Mouse (Mus musculus): ENCODE data around the gene Pid1. TPM values are rescaled to one million over a fixed set of nuclear protein-coding genes. Genes with fewer than 3 reads are reported as not detected.
A peak's percentile ranks its signal among the peaks of the same experiment; 100 is the strongest.

The Pid1 gene
- polyA plus RNA-seq, 1 experiment from 2014 or later = 31.9 TPM

GRCm38 (mm10) chr1:84199890-84200289 lies 164.1 kb downstream of the Pid1 start:
- 60% methylated on average over 2 of the region's 2 CpGs for WGBS
- Histone ChIP-seq H3K36me3 (ENCODE audit: control insufficient read depth, insufficient read depth, low read length) (no peaks in the 10 kb centered on the region), H3K4me3 (ENCODE audit: low read depth, low read length) (no peak overlapping the region), H3K27me3 (ENCODE audit: control insufficient read depth, insufficient read depth, low read length) (no peaks in the 10 kb centered on the region), H3K4me1 (replicated peaks; ENCODE audit: control insufficient read depth, insufficient read depth, low read length) (no peaks in the 10 kb centered on the region), H3K9ac (ENCODE audit: low read length) (no peak overlapping the region), H3K27ac (ENCODE audit: low read depth, low read length) (no peak overlapping the region), H3K9me3 (ENCODE audit: control insufficient read depth, low read length) (no peaks in the 10 kb centered on the region), H3K4me2 (ENCODE audit: low read depth, low read length, severe bottlenecking) (no peak overlapping the region)
- ATAC-seq (replicated peaks; ENCODE audit: low FRiP score) = no peak
- no peak for DNase-seq (ENCODE audit: low spot score)

DNA sequence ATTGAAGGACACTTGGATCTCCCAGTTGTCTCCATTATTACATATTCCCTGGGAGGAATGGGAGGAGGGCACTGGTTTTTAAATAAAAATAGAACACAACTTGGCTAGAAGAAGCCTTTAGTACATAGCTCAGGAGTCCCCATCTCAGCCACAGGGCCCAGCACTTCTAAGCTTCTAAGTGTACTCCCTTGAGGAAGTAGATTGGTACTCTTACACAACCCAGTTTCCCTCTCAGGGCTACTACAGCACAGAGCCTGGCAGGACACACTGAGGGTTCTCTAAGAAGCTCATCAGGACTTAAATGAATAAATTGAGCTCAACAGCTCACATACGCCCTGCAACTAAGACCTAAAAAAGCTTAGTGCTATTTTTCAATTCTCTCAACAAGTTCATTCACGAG lies 165.1 kb downstream of the Pid1 start:
- H3K4me2 ChIP-seq (ENCODE audit: low read depth, low read length, severe bottlenecking) = no peak overlapping the region
- ATAC-seq (replicated peaks; ENCODE audit: low FRiP score) = no peak
- DNase-seq (ENCODE audit: low spot score) = no peak
- H3K27ac ChIP-seq (ENCODE audit: low read depth, low read length) = no peak overlapping the region
- WGBS = 75% methylated on average over 2 of the region's 2 CpGs
- no peak overlapping the region for H3K4me3 ChIP-seq (ENCODE audit: low read depth, low read length)
- H3K9ac ChIP-seq (ENCODE audit: low read length) = no peak overlapping the region
- no peaks in the 10 kb centered on the region for H3K36me3 ChIP-seq (ENCODE audit: control insufficient read depth, insufficient read depth, low read length)
- no peaks in the 10 kb centered on the region for H3K4me1 ChIP-seq (replicated peaks; ENCODE audit: control insufficient read depth, insufficient read depth, low read length)
- H3K27me3 ChIP-seq (ENCODE audit: control insufficient read depth, insufficient read depth, low read length) = no peaks in the 10 kb centered on the region
- no peaks in the 10 kb centered on the region for H3K9me3 ChIP-seq (ENCODE audit: control insufficient read depth, low read length)

DNA sequence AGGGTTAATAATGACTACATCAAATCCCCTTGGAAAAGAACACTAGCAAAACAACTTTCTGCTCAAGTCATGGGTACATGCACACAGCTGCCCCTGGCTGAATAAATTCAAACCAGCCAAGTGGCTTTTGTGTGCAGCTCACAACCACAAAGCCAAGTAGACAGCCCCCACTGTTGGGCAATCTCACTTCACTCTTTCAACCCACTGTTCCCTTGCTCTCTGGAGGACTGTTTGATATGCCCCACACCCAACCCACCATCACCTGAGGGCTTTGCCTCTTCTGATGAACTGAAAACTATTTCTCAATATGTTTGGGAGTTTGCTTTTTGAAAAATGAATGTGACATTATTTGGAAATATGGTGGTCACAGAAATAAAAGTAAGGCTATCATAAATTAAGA lies 171.8 kb downstream of the Pid1 start:
- Histone ChIP-seq H3K4me2 (ENCODE audit: low read depth, low read length, severe bottlenecking) (no peak overlapping the region), H3K36me3 (ENCODE audit: control insufficient read depth, insufficient read depth, low read length) (no peaks in the 10 kb centered on the region), H3K4me3 (ENCODE audit: low read depth, low read length) (no peak overlapping the region), H3K27ac (ENCODE audit: low read depth, low read length) (no peak overlapping the region), H3K4me1 (replicated peaks; ENCODE audit: control insufficient read depth, insufficient read depth, low read length) (no peaks in the 10 kb centered on the region), H3K9me3 (ENCODE audit: control insufficient read depth, low read length) (no peaks in the 10 kb centered on the region), H3K27me3 (ENCODE audit: control insufficient read depth, insufficient read depth, low read length) (no peaks in the 10 kb centered on the region), H3K9ac (ENCODE audit: low read length) (no peak overlapping the region)
- DNase-seq (ENCODE audit: low spot score) (no peak), ATAC-seq (replicated peaks; ENCODE audit: low FRiP score) (no peak)

GRCm38 (mm10) chr1:84189446-84189845 lies 174.5 kb downstream of the Pid1 start:
- ATAC-seq (replicated peaks; ENCODE audit: low FRiP score) = no peak
- H3K9ac ChIP-seq (ENCODE audit: low read length) = no peak overlapping the region
- H3K36me3 ChIP-seq (ENCODE audit: control insufficient read depth, insufficient read depth, low read length) = no peaks in the 10 kb centered on the region
- no peak overlapping the region for H3K4me2 ChIP-seq (ENCODE audit: low read depth, low read length, severe bottlenecking)
- no peak overlapping the region for H3K27ac ChIP-seq (ENCODE audit: low read depth, low read length)
- H3K9me3 ChIP-seq (ENCODE audit: control insufficient read depth, low read length) = no peaks in the 10 kb centered on the region
- DNase-seq (ENCODE audit: low spot score) = no peak
- H3K27me3 ChIP-seq (ENCODE audit: control insufficient read depth, insufficient read depth, low read length) = no peaks in the 10 kb centered on the region
- H3K4me3 ChIP-seq (ENCODE audit: low read depth, low read length) = no peak overlapping the region
- H3K4me1 ChIP-seq (replicated peaks; ENCODE audit: control insufficient read depth, insufficient read depth, low read length) = no peaks in the 10 kb centered on the region
- WGBS = 88% methylated on average over 5 of the region's 5 CpGs

DNA sequence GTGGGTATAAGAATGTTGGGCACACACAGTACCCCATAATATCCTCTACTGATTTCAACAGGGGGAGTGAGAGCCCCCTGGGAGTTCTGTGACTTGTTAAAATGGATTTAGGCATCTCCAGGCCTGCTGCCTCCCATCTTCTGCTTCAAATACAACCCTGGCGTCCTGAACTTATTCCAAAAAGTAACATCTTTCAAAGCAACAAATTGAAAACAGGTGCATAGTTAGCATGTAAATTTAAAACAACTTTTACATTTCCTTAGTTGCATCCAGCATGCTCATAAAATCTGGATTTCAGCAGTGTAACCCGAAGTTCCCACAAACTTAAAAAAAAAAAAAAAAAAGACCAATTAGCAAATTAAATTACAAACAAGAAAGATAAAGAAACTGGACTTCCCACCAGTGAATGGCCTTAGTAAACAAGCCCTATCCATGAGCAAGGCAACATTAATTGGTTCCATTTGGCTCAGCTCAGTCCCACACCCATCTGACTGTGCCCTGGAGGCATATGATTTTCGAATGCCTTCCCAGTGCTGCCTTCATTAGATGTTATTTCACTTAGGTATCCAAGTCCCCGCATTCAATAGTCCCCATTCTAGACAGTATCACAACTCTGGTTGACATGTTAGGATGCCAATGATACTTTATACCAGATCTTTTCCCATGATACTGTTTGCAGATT lies 177.1 kb downstream of the Pid1 start:
- DNase-seq (ENCODE audit: low spot score) (no peak), ATAC-seq (replicated peaks; ENCODE audit: low FRiP score) (no peak)
- no peaks in the 10 kb centered on the region for H3K9me3 ChIP-seq (ENCODE audit: control insufficient read depth, low read length)
- no peaks in the 10 kb centered on the region for H3K27me3 ChIP-seq (ENCODE audit: control insufficient read depth, insufficient read depth, low read length)
- no peak overlapping the region for H3K27ac ChIP-seq (ENCODE audit: low read depth, low read length)
- no peaks in the 10 kb centered on the region for H3K4me1 ChIP-seq (replicated peaks; ENCODE audit: control insufficient read depth, insufficient read depth, low read length)
- H3K9ac ChIP-seq (ENCODE audit: low read length) = no peak overlapping the region
- no peak overlapping the region for H3K4me3 ChIP-seq (ENCODE audit: low read depth, low read length)
- no peak overlapping the region for H3K4me2 ChIP-seq (ENCODE audit: low read depth, low read length, severe bottlenecking)
- WGBS = 58% methylated on average over 4 of the region's 4 CpGs
- no peaks in the 10 kb centered on the region for H3K36me3 ChIP-seq (ENCODE audit: control insufficient read depth, insufficient read depth, low read length)

DNA sequence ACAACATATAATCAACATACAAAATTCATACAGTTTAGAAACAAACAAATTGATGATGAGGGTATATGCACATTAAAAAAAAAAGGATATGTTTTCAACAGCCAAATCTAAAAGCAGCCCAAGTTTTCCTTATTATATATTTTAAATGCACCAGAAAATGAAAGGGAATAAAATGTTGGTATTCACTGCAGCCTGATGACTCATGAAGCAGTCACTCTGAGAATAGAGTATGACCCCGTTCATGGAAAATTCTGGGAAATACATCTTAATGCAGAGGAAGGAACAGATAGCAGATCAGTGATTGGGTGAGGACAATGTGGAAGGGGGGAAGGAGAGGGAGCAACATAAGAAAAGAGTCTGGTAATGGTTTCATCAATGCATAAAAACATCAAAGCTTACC lies 186.3 kb downstream of the Pid1 start:
- Histone ChIP-seq H3K4me3 (ENCODE audit: low read depth, low read length) (no peak overlapping the region), H3K36me3 (ENCODE audit: control insufficient read depth, insufficient read depth, low read length) (no peaks in the 10 kb centered on the region), H3K27ac (ENCODE audit: low read depth, low read length) (no peak overlapping the region), H3K4me1 (replicated peaks; ENCODE audit: control insufficient read depth, insufficient read depth, low read length) (peaks cover 4% of the 10 kb centered on the region; the same call in 1 of the 2 replicates), H3K9me3 (ENCODE audit: control insufficient read depth, low read length) (no peaks in the 10 kb centered on the region), H3K27me3 (ENCODE audit: control insufficient read depth, insufficient read depth, low read length) (no peaks in the 10 kb centered on the region), H3K4me2 (ENCODE audit: low read depth, low read length, severe bottlenecking) (no peak overlapping the region), H3K9ac (ENCODE audit: low read length) (no peak overlapping the region)
- WGBS = 85% methylated on average over 1 of the region's 1 CpGs
- ATAC-seq (replicated peaks; ENCODE audit: low FRiP score) = no peak
- DNase-seq (ENCODE audit: low spot score) = no peak

- Histone ChIP-seq H3K4me2 (ENCODE audit: low read depth, low read length, severe bottlenecking) (no peak overlapping the region), H3K27ac (ENCODE audit: low read depth, low read length) (peak overlapping the region; percentile 46; the same call in 1 of the 2 replicates), H3K27me3 (ENCODE audit: control insufficient read depth, insufficient read depth, low read length) (no peaks in the 10 kb centered on the region), H3K9ac (ENCODE audit: low read length) (no peak overlapping the region), H3K36me3 (ENCODE audit: control insufficient read depth, insufficient read depth, low read length) (no peaks in the 10 kb centered on the region), H3K4me1 (replicated peaks; ENCODE audit: control insufficient read depth, insufficient read depth, low read length) (peaks cover 4% of the 10 kb centered on the region; the same call in 1 of the 2 replicates), H3K9me3 (ENCODE audit: control insufficient read depth, low read length) (no peaks in the 10 kb centered on the region), H3K4me3 (ENCODE audit: low read depth, low read length) (no peak overlapping the region)
- peak; percentile 53 for DNase-seq (ENCODE audit: low spot score)
- peak; percentile 87 for ATAC-seq (replicated peaks; ENCODE audit: low FRiP score)
- WGBS = 9% methylated on average over 2 of the region's 2 CpGs
Measured at GRCm38 (mm10) chr1:84177033-84177432, 186.9 kb downstream of the Pid1 start.

DNA sequence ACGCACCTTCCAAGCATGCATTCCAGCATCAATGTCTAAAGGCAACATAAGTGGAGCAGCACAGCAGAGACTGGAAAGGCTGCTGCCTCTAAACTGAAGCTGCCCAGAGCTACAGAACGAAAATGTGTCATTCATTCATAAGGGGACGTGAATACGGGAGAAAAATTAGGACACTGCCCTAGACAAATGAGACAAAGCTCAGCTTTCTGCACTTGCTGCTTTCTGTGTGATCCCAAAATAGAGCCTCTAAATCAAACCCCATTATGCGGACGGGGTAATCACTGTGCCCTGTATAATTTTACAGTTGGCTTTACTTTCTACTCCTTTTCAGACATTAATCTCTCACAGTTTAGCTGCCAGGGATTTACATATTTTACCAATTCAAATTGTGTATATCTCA lies 191.0 kb downstream of the Pid1 start:
- Histone ChIP-seq H3K9ac (ENCODE audit: low read length) (no peak overlapping the region), H3K4me1 (replicated peaks; ENCODE audit: control insufficient read depth, insufficient read depth, low read length) (peaks cover 4% of the 10 kb centered on the region; the same call in 1 of the 2 replicates), H3K4me3 (ENCODE audit: low read depth, low read length) (no peak overlapping the region), H3K9me3 (ENCODE audit: control insufficient read depth, low read length) (no peaks in the 10 kb centered on the region), H3K27ac (ENCODE audit: low read depth, low read length) (no peak overlapping the region), H3K36me3 (ENCODE audit: control insufficient read depth, insufficient read depth, low read length) (no peaks in the 10 kb centered on the region), H3K4me2 (ENCODE audit: low read depth, low read length, severe bottlenecking) (no peak overlapping the region), H3K27me3 (ENCODE audit: control insufficient read depth, insufficient read depth, low read length) (no peaks in the 10 kb centered on the region)
- no peak for ATAC-seq (replicated peaks; ENCODE audit: low FRiP score)
- DNase-seq (ENCODE audit: low spot score) = no peak
- 71% methylated on average over 6 of the region's 6 CpGs for WGBS

DNA sequence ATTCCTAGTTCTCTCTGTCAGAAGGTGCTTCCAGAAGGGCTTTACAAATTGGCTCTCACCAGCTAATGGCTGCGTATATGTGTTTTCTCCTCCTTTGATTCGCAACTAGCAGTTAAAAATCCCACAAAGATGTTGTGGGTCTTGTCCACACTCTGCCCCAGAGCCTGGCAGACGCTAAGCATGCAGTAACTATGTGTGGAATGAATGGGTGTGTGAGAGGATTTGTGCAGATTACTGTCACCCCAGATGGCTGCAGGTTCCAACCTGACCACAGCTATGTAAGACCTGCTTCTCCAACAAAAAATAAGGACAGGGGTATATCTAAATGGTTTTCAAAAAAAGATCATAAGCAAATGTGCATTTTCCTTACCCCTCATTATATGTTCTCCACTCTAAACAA lies 206.2 kb downstream of the Pid1 start:
- Histone ChIP-seq H3K36me3 (ENCODE audit: control insufficient read depth, insufficient read depth, low read length) (no peaks in the 10 kb centered on the region), H3K27ac (ENCODE audit: low read depth, low read length) (no peak overlapping the region), H3K4me2 (ENCODE audit: low read depth, low read length, severe bottlenecking) (no peak overlapping the region), H3K4me3 (ENCODE audit: low read depth, low read length) (no peak overlapping the region), H3K9me3 (ENCODE audit: control insufficient read depth, low read length) (no peaks in the 10 kb centered on the region), H3K4me1 (replicated peaks; ENCODE audit: control insufficient read depth, insufficient read depth, low read length) (no peaks in the 10 kb centered on the region), H3K9ac (ENCODE audit: low read length) (no peak overlapping the region), H3K27me3 (ENCODE audit: control insufficient read depth, insufficient read depth, low read length) (no peaks in the 10 kb centered on the region)
- 83% methylated on average over 3 of the region's 3 CpGs for WGBS
- DNase-seq (ENCODE audit: low spot score) = no peak
- no peak for ATAC-seq (replicated peaks; ENCODE audit: low FRiP score)

All from forebrain, embryonic 11.5 days (tissue).